Mouse (Mus musculus): ENCODE measurements around the gene Maats1.

Maats1 gene

GRCm38 (mm10) chr16:38341396-38342324 is at the start of gene Maats1:
TSS of gene Maats1 (minus strand) at chr16:38342143.
- peak; percentile 77 for DNase-seq

GRCm38 (mm10) chr16:38390322-38390721 is 48.4 kb upstream of the Maats1 start:
- no peak for DNase-seq

GRCm38 (mm10) chr16:38389284-38389893 is 47.4 kb upstream of the Maats1 start:
- DNase-seq: no peak

- DNase-seq: no peak
These were observed 46.8 kb upstream of the Maats1 start for GRCm38 (mm10) chr16:38388757-38389156.

GRCm38 (mm10) chr16:38387389-38387788 is 45.4 kb upstream of the Maats1 start:
- no peak for DNase-seq

GRCm38 (mm10) chr16:38385700-38386099 is 43.8 kb upstream of the Maats1 start:
- DNase-seq: no peak

- DNase-seq: no peak
These were observed 43.3 kb upstream of the Maats1 start for GRCm38 (mm10) chr16:38385184-38385634.

GRCm38 (mm10) chr16:38383683-38384082 is 41.7 kb upstream of the Maats1 start:
- DNase-seq: no peak

- no peak for DNase-seq
These were observed 38.0 kb upstream of the Maats1 start for GRCm38 (mm10) chr16:38379926-38380325.

- no peak for DNase-seq
These were observed 37.5 kb upstream of the Maats1 start for GRCm38 (mm10) chr16:38379493-38379892.

- DNase-seq: no peak
These were observed 37.1 kb upstream of the Maats1 start for GRCm38 (mm10) chr16:38379088-38379487.

- no peak for DNase-seq
These were observed 36.6 kb upstream of the Maats1 start for GRCm38 (mm10) chr16:38378591-38378990.

GRCm38 (mm10) chr16:38377546-38377945 is 35.6 kb upstream of the Maats1 start:
- DNase-seq: no peak

GRCm38 (mm10) chr16:38376841-38377249 is 34.9 kb upstream of the Maats1 start:
- DNase-seq: peak; percentile 45

- DNase-seq: peak; percentile 56
These were observed 34.4 kb upstream of the Maats1 start for GRCm38 (mm10) chr16:38376163-38376840.

GRCm38 (mm10) chr16:38375182-38375581 is 33.2 kb upstream of the Maats1 start:
- no peak for DNase-seq

- DNase-seq: no peak
These were observed 32.6 kb upstream of the Maats1 start for GRCm38 (mm10) chr16:38374379-38375140.

GRCm38 (mm10) chr16:38373941-38374340 is 32.0 kb upstream of the Maats1 start:
- no peak for DNase-seq

- DNase-seq: no peak
These were observed 31.5 kb upstream of the Maats1 start for GRCm38 (mm10) chr16:38373439-38373838.

- no peak for DNase-seq
These were observed 30.9 kb upstream of the Maats1 start for GRCm38 (mm10) chr16:38372876-38373275.

GRCm38 (mm10) chr16:38371705-38372296 is 29.9 kb upstream of the Maats1 start:
- DNase-seq: no peak
